Mouse (Mus musculus) myocyte (in vitro differentiated cells): Measurements from ENCODE around the gene Clstn2.

Experiments used
- CEBPB ChIP-seq: IDR thresholded peaks from 2 replicates; pipeline ENCODE4 v1.6.1; 2011; ENCODE audit warnings: mild to moderate bottlenecking, moderate library complexity; ENCODE audit not compliant: poor library complexity, insufficient read depth, severe bottlenecking
- MAX ChIP-seq: IDR thresholded peaks from one replicate; pipeline ENCODE4 v1.6.1; 2011; ENCODE audit warnings: low read depth, mild to moderate bottlenecking, control low read depth
- MYOG ChIP-seq, 3 experiments: IDR thresholded peaks; one replicate each; pipeline ENCODE4 v1.6.1; 2011; ENCODE audit warnings: control low read depth in 2 of 3, low read depth in 2 of 3, mild to moderate bottlenecking in 2 of 3; ENCODE audit not compliant: insufficient read length in 2 of 3, control insufficient read depth in 1 of 3, insufficient read depth in 1 of 3
- POLR2A ChIP-seq: IDR thresholded peaks from one replicate; pipeline ENCODE4 v1.6.1; 2011; ENCODE audit warnings: low read depth, mild to moderate bottlenecking, control low read depth, moderate library complexity; ENCODE audit not compliant: insufficient read length
- TCF12 ChIP-seq: IDR thresholded peaks from one replicate; pipeline ENCODE4 v1.6.1; 2011; ENCODE audit warnings: mild to moderate bottlenecking, control low read depth; ENCODE audit not compliant: poor library complexity, insufficient read depth, severe bottlenecking
- USF1 ChIP-seq: IDR thresholded peaks from one replicate; pipeline ENCODE4 v1.6.1; 2011; ENCODE audit warnings: low read depth, mild to moderate bottlenecking, control low read depth, moderate library complexity

DNA sequence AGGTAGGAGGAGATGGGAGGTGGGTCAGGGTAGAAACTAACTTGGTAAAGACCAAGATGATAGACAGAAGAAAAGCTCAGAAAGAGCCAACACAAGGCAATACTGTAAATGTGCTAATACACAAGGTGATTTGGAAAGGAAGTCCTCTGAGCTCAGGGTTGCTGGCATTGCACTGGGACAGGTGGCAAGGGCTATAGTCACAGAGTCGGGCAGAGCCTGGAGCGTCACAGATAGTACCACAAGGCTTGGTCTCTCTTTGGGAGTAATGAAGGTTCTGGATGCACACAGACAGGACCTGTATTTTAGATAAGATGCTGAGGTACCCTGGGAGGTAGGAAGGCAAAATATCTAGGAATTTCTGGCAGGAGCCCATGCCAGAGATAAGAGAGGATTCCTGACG, 28.7 kb upstream of the Clstn2 start:
- TF ChIP-seq POLR2A (no peak), USF1 (no peak), MYOG (IDR thresholded peaks at IDR 0.05; ENCODE audit: control insufficient read depth in 1 of 3, insufficient read depth in 1 of 3, insufficient read length in 2 of 3, low read depth in 2 of 3) (no peak), TCF12 (no peak), CEBPB (no peak), MAX (no peak)
